Mouse (Mus musculus) naive thymus-derived CD4-positive, alpha-beta T cell, adult 2 months (primary cell): ENCODE data around the gene Mylk4.

Source experiments
- DNase-seq: peaks from one replicate; pipeline ENCODE4 v3.0.0-alpha.2; 2011; ENCODE audit warnings: low read depth

Gene Mylk4

GRCm38 (mm10) chr13:32783816-32784215, at the start of gene Mylk4:
Gene Mylk4 (minus strand): TSS chr13:32783954.
- no peak for DNase-seq

GRCm38 (mm10) chr13:32833237-32833636, 49.5 kb upstream of the Mylk4 start:
- DNase-seq: peak; percentile 28

- DNase-seq: no peak
Measured at GRCm38 (mm10) chr13:32832776-32833175, 49.0 kb upstream of the Mylk4 start.

GRCm38 (mm10) chr13:32831505-32832273, 47.9 kb upstream of the Mylk4 start:
- DNase-seq: no peak

GRCm38 (mm10) chr13:32828886-32829285, 45.1 kb upstream of the Mylk4 start:
- no peak for DNase-seq

- DNase-seq: peak; percentile 67
Measured at GRCm38 (mm10) chr13:32827951-32828350, 44.2 kb upstream of the Mylk4 start.

DNA sequence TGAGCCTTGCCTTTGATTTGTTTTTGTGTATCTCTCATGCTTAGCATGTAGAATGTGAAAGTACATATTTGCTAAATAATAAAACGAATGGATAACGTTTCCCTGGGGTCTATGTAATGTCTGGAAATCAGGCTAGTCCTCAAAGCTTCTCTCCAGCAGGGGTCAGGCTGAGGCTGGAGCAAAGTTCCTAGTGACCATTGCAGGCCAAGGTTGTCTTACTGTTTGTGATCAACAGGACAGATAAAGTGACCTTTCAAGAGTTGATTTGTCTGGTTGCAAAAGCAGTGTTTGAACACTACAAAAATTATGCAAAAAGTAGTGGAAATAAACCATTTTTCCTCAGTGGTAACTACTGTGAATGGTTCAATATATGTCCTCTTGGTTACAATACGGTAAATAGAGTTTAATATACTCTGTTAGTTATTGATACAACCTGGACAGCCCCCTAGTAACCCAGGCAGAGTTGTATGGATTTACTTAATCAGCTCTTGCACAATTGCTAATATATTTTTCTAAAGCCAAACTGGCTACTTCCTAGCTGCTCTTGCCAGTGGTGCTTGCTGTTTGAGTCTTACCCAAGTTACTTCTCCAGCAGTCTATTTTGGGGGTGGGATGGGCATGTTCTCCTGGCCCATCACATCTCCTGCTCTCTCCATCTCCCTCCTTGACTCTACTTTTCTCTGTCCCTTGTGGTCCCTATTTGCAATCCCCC, 43.5 kb upstream of the Mylk4 start:
- DNase-seq: no peak

GRCm38 (mm10) chr13:32825546-32825945, 41.8 kb upstream of the Mylk4 start:
- DNase-seq: no peak

GRCm38 (mm10) chr13:32824377-32825330, 40.9 kb upstream of the Mylk4 start:
- DNase-seq: no peak

DNA sequence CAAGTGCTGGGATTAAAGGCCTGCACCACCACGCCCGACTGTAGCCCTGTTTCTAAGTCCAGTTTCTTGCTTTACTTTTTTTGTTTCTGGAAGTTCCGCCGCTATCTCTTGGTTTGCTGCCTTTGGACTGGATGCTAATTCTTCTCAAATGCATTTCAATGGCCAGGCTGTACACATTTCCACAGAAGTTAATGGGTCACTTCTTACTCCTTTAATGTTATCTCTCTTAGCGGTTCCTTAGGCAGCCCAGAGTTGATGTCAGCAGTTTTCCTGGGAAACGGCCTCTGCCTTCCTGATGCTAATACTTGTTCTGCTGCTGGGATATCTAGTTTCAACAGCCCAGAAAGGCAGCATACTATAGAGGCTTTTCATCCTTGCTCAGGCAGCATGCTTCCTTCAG, 39.4 kb upstream of the Mylk4 start:
- no peak for DNase-seq

DNA sequence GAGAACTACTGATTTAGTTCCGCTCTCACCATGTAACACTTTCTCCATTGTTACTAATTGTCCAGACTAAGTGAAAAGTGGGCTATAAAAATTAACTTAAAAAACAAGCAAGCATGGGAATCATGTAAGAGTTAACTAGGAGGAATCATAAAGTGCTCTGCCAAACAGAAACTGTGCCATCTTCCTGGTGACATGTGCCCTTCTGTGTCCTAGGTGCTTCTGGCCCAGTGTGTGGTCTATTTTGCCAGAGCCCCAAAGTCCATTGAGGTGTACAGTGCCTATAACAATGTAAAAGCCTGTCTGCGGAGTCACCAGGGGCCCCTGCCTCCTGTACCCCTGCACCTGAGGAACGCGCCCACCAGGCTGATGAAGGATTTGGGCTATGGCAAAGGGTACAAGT, 37.9 kb upstream of the Mylk4 start:
- no peak for DNase-seq

DNA sequence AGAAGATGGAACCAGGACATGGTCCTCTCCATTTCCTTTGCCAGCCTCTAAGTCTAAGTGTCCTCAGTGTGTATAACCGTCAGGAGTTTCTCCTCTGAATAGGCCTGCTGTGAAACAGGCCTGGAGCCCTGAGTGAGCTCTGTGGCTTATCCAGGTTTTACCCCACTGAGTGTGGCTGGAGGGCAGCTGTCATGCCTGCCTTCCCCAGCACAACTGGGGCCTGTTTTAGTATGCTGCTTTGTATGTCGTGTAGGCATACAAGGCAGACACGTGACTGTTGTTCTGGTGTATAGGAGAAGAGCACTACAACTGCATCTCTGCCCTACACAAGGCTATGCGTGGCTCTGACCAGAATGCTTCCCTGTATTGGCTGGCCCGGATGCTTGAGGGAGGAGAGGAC, 36.2 kb upstream of the Mylk4 start:
- no peak for DNase-seq

DNA sequence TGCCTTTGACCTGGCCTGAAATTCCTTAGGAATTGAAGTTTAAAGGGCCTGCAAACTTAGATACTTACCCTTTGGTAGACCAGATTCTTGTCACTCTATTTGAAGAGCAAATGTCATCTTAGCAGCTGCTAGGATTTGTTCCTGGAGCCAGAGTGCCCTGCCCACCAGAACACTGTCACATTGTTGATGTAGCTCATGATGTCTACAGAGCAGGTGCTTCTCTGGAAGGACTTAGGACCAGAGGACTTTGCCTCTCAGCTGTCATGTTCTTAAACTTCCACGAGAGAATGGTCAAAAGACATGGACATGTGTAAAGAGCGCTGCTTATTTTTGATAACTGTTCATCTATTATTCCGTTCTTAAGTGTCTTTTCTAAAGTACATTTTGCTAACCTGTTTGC, 35.5 kb upstream of the Mylk4 start:
- DNase-seq: no peak

DNA sequence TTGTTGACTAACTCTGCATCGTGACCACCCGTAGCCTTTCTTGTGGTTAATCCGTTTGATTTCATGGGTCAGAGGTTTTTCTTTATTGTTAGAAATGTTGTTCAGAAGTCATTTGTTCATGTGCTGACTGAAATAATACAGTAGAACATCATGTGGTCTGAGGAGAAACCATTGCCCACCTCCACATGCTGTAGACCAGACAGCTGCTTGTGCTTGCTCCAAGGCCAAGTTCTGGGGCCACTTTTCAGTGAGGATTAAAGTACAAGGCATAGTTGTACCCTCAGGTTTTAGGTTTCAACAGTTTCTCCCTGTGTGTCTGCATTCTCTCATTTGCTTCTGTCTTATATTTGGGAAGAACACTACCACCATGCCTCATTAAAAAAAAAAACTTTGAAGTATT, 23.9 kb upstream of the Mylk4 start:
- no peak for DNase-seq

DNA sequence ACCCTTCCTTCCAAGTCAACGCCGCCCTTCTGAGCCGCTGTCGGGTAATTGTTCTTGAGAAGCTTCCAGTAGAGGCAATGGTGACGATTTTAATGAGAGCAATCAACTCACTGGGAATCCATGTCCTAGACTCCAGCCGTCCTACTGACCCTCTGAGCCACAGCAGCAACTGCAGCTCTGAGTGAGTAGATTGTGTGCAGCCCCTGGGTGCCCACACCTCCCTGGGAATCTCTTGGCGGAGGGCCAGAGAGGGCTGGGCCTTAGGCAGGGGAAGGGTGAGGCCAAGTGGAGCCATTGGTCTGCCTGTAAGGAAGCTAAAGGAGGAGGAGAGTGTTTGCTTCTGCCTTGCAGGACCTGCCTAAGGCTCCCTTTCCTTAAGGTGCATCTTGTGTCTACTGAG, 23.1 kb upstream of the Mylk4 start:
- DNase-seq: no peak

DNA sequence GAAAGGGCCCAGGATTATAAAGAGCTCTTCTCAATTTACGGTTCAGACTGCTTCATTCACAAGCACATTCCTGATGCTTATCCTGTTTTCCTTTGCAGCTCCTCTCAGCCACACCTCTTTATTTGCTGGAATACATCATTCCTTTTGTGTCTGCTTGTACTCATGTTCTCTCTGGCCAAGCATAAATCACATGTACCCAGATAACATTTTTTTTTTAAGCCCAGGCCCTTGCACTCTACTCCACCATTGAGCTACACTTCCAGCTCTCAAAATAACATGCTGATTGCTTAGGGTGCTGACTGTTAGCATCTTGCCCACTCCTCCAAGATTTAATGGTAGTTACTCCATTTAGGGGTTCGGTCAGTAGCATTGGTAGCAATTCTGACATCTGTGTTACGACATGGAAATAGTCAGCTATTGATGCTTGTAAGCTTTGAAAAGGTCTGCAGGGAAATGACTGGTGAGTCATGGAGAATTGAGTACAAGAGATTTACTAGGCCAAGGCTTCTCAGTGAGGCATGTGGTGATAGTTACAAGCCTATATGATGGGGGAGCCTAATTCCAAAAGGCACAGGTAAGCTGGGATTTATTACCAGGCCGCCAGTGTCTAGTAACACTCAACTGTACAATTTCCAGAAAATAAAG, 20.1 kb upstream of the Mylk4 start:
- peak; percentile 8 for DNase-seq

GRCm38 (mm10) chr13:32802259-32803081, 18.7 kb upstream of the Mylk4 start, which contains the start of gene D930007J09Rik:
Gene D930007J09Rik (minus strand): TSS chr13:32802849.
- DNase-seq: no peak

- DNase-seq: peak; percentile 98
Measured at GRCm38 (mm10) chr13:32801693-32802221, 18.0 kb upstream of the Mylk4 start, which contains the start of gene Wrnip1. Gene Wrnip1 (plus strand): TSS chr13:32802038.

GRCm38 (mm10) chr13:32800859-32801258, 17.1 kb upstream of the Mylk4 start:
- DNase-seq: peak; percentile 58

GRCm38 (mm10) chr13:32799131-32799530, 15.4 kb upstream of the Mylk4 start:
- DNase-seq: peak; percentile 67

DNA sequence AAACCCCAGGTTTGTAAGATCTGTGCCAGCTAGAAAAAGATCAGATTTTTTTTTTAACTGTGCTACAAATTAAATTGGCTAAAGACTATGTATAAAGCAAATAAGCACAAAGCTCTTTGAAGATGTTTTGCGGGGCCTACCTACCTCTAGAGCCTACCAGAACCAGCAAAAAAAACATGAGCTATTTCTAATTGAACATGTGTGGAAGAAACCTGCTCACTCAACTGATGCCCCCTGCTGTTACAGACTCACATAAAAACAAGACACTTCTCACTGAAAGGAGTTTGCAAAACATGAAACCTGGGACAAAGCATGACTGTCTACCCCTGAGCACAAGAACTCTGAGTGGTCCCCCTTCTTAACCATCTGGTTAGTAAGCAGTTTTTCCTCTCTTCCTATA, 13.3 kb upstream of the Mylk4 start:
- peak; percentile 13 for DNase-seq
